Mouse (Mus musculus): ENCODE results near the gene Cacna2d3.

- TF ChIP-seq CTCF (IDR thresholded peaks at IDR 0.05) (no peak), POLR2A (IDR thresholded peaks at IDR 0.05; ENCODE audit: insufficient read depth, low read depth, low read length) (no peak), EP300 (IDR thresholded peaks at IDR 0.05; ENCODE audit: insufficient read depth, low read depth, low read length) (no peak)
These were observed 835.0 kb downstream of the Cacna2d3 start for GRCm38 (mm10) chr14:28886661-28887060.
